Mouse (Mus musculus): ENCODE data around the gene Anxa5. TPM values are rescaled to one million over a fixed set of nuclear protein-coding genes. Genes with fewer than 3 reads are reported as not detected.

The Anxa5 gene
- polyA plus RNA-seq, 1 experiment from 2014 or later = 115 TPM

GRCm38 (mm10) chr3:36409456-36409855, 66.2 kb downstream of the Anxa5 start:
- H3K9me3 ChIP-seq (replicated peaks) = no peaks in the 10 kb centered on the region

DNA sequence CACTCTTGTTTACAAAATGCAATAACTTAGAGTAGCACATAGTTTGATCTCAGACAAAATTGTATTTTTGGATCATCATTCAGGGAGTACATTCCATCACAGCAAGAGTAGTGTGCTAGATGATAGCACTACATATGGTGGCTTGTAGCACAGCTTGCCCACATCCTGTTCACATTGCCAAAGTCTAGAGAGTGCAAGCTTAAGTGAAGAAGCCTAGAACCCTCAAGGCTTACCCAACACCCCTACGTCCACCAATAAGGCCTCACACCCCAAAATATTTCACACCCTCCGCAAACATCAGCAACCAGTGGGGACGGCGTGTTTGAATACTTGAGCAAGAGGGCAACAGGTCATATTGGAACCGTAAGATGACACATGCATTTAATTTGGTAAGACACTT, 68.7 kb downstream of the Anxa5 start:
- H3K9me3 ChIP-seq (replicated peaks) = no peaks in the 10 kb centered on the region
- WGBS = 87% methylated on average over 5 of the region's 5 CpGs

More at GRCm38 (mm10) chr3:36409456-36409855, 66.2 kb downstream of the Anxa5 start:
- Histone ChIP-seq H3K4me1 (no peaks in the 10 kb centered on the region), H3K4me3 (no peak overlapping the region), H3K36me3 (no peaks in the 10 kb centered on the region), H3K27me3 (ENCODE audit: low read depth, poor library complexity, severe bottlenecking) (no peaks in the 10 kb centered on the region), H3K27ac (no peak overlapping the region)
- 87% methylated on average over 2 of the region's 2 CpGs for WGBS
- no peak for DNase-seq (ENCODE audit: low spot score)

GRCm38 (mm10) chr3:36406340-36406739, 69.4 kb downstream of the Anxa5 start:
- H3K4me3 ChIP-seq = no peak overlapping the region
- no peak for DNase-seq (ENCODE audit: low spot score)
- no peak overlapping the region for H3K27ac ChIP-seq
- WGBS = 92% methylated on average over 2 of the region's 2 CpGs
- H3K27me3 ChIP-seq (ENCODE audit: low read depth, poor library complexity, severe bottlenecking) = no peaks in the 10 kb centered on the region
- no peaks in the 10 kb centered on the region for H3K9me3 ChIP-seq (replicated peaks)
- no peaks in the 10 kb centered on the region for H3K36me3 ChIP-seq
- H3K4me1 ChIP-seq = no peaks in the 10 kb centered on the region

More for the DNA sequence above, 68.7 kb downstream of the Anxa5 start:
- Histone ChIP-seq H3K4me3 (no peak overlapping the region), H3K27me3 (ENCODE audit: low read depth, poor library complexity, severe bottlenecking) (no peaks in the 10 kb centered on the region), H3K27ac (no peak overlapping the region), H3K4me1 (no peaks in the 10 kb centered on the region), H3K36me3 (no peaks in the 10 kb centered on the region)
- no peak for DNase-seq (ENCODE audit: low spot score)

GRCm38 (mm10) chr3:36401900-36402299, 73.8 kb downstream of the Anxa5 start:
- Histone ChIP-seq H3K4me1 (no peaks in the 10 kb centered on the region), H3K27ac (no peak overlapping the region), H3K9me3 (replicated peaks) (no peaks in the 10 kb centered on the region), H3K36me3 (no peaks in the 10 kb centered on the region), H3K27me3 (ENCODE audit: low read depth, poor library complexity, severe bottlenecking) (no peaks in the 10 kb centered on the region), H3K4me3 (no peak overlapping the region)
- 83% methylated on average over 2 of the region's 2 CpGs for WGBS
- DNase-seq (ENCODE audit: low spot score) = no peak

DNA sequence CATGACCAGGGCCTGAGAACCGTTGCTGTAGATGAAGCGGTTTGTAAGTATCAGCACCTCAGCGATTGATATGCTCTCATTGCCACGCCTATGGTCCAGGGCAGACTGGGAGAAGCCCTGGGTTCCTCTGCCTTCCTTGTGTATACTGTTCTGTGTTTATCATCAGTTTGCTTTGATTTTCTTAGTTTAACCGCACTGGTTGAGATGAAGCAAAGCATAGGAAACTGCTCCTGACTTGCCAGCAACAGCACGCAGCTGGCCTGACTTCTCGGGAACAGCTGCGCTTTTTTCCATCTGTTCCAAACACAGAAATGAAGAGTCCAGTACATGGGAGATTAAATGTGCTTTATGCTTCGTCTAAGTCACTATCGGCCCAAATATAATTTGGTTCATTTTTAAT, 75.0 kb downstream of the Anxa5 start:
- no peak overlapping the region for H3K4me3 ChIP-seq
- H3K27me3 ChIP-seq (ENCODE audit: low read depth, poor library complexity, severe bottlenecking) = no peaks in the 10 kb centered on the region
- no peaks in the 10 kb centered on the region for H3K9me3 ChIP-seq (replicated peaks)
- no peak for DNase-seq (ENCODE audit: low spot score)
- no peaks in the 10 kb centered on the region for H3K36me3 ChIP-seq
- H3K27ac ChIP-seq = no peak overlapping the region
- WGBS = 86% methylated on average over 10 of the region's 10 CpGs
- no peaks in the 10 kb centered on the region for H3K4me1 ChIP-seq

Small RNA genes lying within 50 kb of the gene (microRNA-seq; reads per million reads assigned to microRNA genes)
- not detected for gene Mir7009

Other genes with a start within 250 kb of the Anxa5 start
- 0.55 and 0.84 TPM in 2 replicates for gene 1810062G17Rik, start within 50 bp of the Anxa5 start, polyA plus RNA-seq (2016; fragmentation: Nextera tagmentation; extraction: Ambion mirVana)
- not detected in 2 replicates for gene Gm11549, start 45.9 kb upstream of the Anxa5 start, polyA plus RNA-seq (2016; fragmentation: Nextera tagmentation; extraction: Ambion mirVana)
- 93.1 and 98.5 TPM in 2 replicates for gene Exosc9, start 76.7 kb upstream of the Anxa5 start, polyA plus RNA-seq (2016; fragmentation: Nextera tagmentation; extraction: Ambion mirVana)
- 244 TPM in 2 replicates for gene Ccna2, start 96.3 kb upstream of the Anxa5 start, polyA plus RNA-seq (2016; fragmentation: Nextera tagmentation; extraction: Ambion mirVana)
- 14.1 and 18.9 TPM in 2 replicates for gene Bbs7, start 137.6 kb upstream of the Anxa5 start, polyA plus RNA-seq (2016; fragmentation: Nextera tagmentation; extraction: Ambion mirVana)
- 1.5 TPM in 2 replicates for gene Trpc3, start 214.3 kb upstream of the Anxa5 start, polyA plus RNA-seq (2016; fragmentation: Nextera tagmentation; extraction: Ambion mirVana)